Mouse (Mus musculus): Measurements from ENCODE around the gene Stat1.

The Stat1 gene

GRCm38 (mm10) chr1:52131787-52132377 is 12.6 kb downstream of the Stat1 start:
- no peak for DNase-seq (ENCODE audit: low read depth, low spot score)

GRCm38 (mm10) chr1:52133254-52133653 is 14.0 kb downstream of the Stat1 start:
- no peak for DNase-seq (ENCODE audit: low read depth, low spot score)

- no peak for DNase-seq (ENCODE audit: low read depth, low spot score)
Measured at GRCm38 (mm10) chr1:52137292-52137691, 18.1 kb downstream of the Stat1 start.

- DNase-seq (ENCODE audit: low read depth, low spot score) = no peak
Measured at GRCm38 (mm10) chr1:52140534-52140933, 21.3 kb downstream of the Stat1 start.

- DNase-seq (ENCODE audit: low read depth, low spot score) = no peak
Measured at GRCm38 (mm10) chr1:52141482-52141881, 22.2 kb downstream of the Stat1 start.

- no peak for DNase-seq (ENCODE audit: low read depth, low spot score)
Measured at GRCm38 (mm10) chr1:52142117-52142516, 22.9 kb downstream of the Stat1 start.

- DNase-seq (ENCODE audit: low read depth, low spot score) = no peak
Measured at GRCm38 (mm10) chr1:52143191-52143590, 24.0 kb downstream of the Stat1 start.

- no peak for DNase-seq (ENCODE audit: low read depth, low spot score)
Measured at GRCm38 (mm10) chr1:52143596-52144156, 24.4 kb downstream of the Stat1 start.

GRCm38 (mm10) chr1:52144907-52145306 is 25.7 kb downstream of the Stat1 start:
- DNase-seq (ENCODE audit: low read depth, low spot score) = no peak

GRCm38 (mm10) chr1:52146214-52146970 is 27.2 kb downstream of the Stat1 start:
- DNase-seq (ENCODE audit: low read depth, low spot score) = peak; percentile 60

GRCm38 (mm10) chr1:52147431-52147830 is 28.2 kb downstream of the Stat1 start:
- DNase-seq (ENCODE audit: low read depth, low spot score) = no peak

- no peak for DNase-seq (ENCODE audit: low read depth, low spot score)
Measured at GRCm38 (mm10) chr1:52148178-52148577, 28.9 kb downstream of the Stat1 start.

- no peak for DNase-seq (ENCODE audit: low read depth, low spot score)
Measured at GRCm38 (mm10) chr1:52148696-52149095, 29.5 kb downstream of the Stat1 start.

- DNase-seq (ENCODE audit: low read depth, low spot score) = peak; percentile 47
Measured at GRCm38 (mm10) chr1:52149934-52150346, 30.7 kb downstream of the Stat1 start.

- no peak for DNase-seq (ENCODE audit: low read depth, low spot score)
Measured at GRCm38 (mm10) chr1:52150676-52151075, 31.4 kb downstream of the Stat1 start.

- DNase-seq (ENCODE audit: low read depth, low spot score) = no peak
Measured at GRCm38 (mm10) chr1:52151166-52151565, 31.9 kb downstream of the Stat1 start.

GRCm38 (mm10) chr1:52152369-52152768 is 33.1 kb downstream of the Stat1 start:
- DNase-seq (ENCODE audit: low read depth, low spot score) = no peak

- DNase-seq (ENCODE audit: low read depth, low spot score) = no peak
Measured at GRCm38 (mm10) chr1:52152936-52153335, 33.7 kb downstream of the Stat1 start.

- no peak for DNase-seq (ENCODE audit: low read depth, low spot score)
Measured at GRCm38 (mm10) chr1:52154890-52155289, 35.6 kb downstream of the Stat1 start.

GRCm38 (mm10) chr1:52156351-52156750 is 37.1 kb downstream of the Stat1 start:
- DNase-seq (ENCODE audit: low read depth, low spot score) = no peak

GRCm38 (mm10) chr1:52158040-52158439 is 38.8 kb downstream of the Stat1 start:
- no peak for DNase-seq (ENCODE audit: low read depth, low spot score)

- DNase-seq (ENCODE audit: low read depth, low spot score) = peak; percentile 59
Measured at GRCm38 (mm10) chr1:52158490-52159381, 39.5 kb downstream of the Stat1 start.

All from 3T3-L1 (cell line).